Mouse (Mus musculus) ES-Bruce4 (cell line): ENCODE data around the gene Apoc1.

Experiments
- CTCF ChIP-seq: IDR thresholded peaks from one replicate; pipeline ENCODE4 v1.8.1; 2011; ENCODE audit warnings: low read depth, low read length
- EP300 ChIP-seq: IDR thresholded peaks from 2 replicates; pipeline ENCODE4 v1.6.1; 2011; ENCODE audit warnings: low read depth, low read length; ENCODE audit not compliant: insufficient read depth

DNA sequence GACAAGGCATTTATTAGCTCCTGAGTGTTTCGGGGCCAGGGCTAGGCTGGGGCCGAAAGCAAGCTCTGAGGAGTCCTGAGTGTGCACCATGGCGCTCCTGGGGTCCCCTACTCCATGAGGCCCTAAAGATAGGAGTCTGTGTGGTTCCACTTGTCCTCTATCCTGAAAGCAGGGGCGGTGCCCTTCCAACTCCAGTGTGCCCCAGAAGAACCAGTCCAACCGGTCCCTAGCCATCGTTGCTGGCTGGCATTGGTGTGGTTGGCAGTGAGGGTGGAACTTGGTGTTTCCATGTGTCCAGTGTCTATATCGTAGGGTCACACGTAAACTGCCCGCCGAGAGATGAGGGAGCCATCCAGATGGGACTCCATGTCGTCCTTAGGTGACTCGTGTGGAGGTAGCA is 31.7 kb upstream of the Apoc1 start:
- TF ChIP-seq CTCF (no peak), EP300 (no peak)
